Mouse (Mus musculus) regulatory T cell (primary cell): Measurements from ENCODE around the gene Pogz.

ENCODE experiments used
- in situ Hi-C: fragments of 300-600 bp; cut with MboI, MseI; formaldehyde crosslinking; loops from one replicate; pipeline ENCODE4 v1.15.1; 2025; ENCODE audit warnings: high pct_unique_total_duplicates

Gene Pogz

DNA sequence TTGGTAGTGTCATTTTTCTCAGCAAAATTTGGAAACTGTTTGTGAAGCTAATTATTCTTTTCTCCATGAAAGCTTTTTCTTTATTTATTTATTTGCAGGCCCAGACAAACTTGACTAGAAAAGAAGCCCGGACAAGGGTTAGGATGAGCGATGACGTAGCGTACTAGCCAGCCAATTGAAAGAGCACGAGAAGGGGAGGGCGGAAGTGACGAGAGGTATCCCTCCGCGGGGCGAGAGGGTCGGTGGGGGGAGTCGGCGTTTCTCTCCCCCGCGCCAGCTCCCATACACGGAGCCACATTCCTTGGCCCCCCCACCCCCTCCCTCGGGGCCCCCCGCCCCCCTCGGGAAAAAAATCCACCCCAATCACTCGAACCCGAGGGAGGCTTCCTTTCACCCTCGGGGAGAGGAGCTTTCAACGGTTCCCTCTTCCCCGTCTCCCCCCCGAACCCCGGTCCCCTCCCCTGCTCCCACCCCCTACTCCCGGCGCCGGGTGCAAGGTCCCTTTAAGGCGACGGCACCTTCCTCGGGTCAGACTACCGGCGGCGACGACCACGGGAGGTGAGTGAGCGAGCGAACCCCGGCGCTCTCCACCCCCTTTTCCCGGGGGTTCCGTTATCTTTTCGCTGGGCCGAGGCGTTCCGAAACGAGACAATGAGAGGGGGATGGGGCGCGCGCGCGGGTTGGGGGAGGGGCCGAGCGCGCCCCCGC, at the start of gene Pogz:
Gene Pogz, plus strand, starts transcription at position 385 of the 708 bp plus-strand sequence.
- in situ Hi-C loops: no loop called here

DNA sequence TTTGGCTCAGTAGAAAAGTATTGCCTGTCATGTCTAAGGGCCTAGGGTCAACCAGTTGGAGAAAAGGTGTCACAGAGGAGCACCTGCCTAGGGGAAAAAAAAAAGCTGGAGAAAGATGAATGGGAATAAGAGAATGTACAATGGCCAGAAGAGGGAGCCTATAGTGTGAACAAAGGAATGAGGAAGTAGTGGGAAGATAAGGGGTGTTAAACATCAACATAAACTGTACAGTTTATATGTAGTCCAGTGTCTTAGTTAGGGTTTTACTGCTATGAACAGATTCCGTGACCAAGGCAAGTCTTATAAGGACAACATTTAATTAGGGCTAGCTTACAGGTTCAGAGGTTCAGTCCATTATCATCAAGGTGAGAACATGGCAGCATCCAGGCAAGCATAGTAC, 48.3 kb upstream of the Pogz start:
- in situ Hi-C loops: no loop called here

DNA sequence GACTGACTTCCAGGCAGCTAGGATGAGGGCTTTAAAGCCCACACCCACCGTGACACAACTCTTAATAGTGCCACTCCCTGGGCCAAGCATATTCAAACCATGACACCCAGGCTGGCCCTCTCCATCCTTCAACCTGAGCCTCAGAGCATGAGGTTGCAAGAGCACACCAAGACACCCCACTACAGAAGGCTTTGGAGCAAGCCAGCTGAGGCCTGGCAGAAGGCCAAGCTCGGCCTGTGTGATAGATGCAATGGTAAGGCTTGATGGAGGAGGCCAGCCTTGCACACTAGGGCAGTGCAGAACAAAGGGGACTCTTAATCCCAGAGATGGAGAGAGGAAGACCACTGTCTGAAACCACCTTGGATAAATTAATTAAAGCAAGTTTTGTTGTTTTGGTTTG, 47.9 kb upstream of the Pogz start:
- in situ Hi-C loops: no loop called here

DNA sequence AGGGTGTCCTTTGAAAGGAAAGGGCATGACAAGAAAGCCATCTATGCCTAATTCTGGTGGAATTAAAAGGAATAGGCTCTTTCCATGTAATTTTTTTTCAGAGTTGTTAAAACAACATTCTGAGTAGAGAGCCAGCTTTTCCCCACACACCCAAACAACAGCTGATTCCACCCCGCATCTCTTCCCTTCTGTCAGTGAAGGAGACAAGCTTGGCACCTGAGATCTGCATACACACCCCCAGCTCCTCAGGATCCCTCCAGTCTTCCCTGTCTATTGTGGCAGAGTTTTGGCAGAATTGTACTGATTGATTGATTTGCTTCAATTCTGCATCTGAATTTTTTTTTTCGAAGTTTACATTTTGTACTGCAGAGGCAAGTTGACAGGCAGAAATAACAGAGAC, 45.1 kb upstream of the Pogz start:
- in situ Hi-C loops: no loop called here

GRCm38 (mm10) chr3:94793672-94794071, 43.7 kb upstream of the Pogz start:
- in situ Hi-C loops: no loop called here

DNA sequence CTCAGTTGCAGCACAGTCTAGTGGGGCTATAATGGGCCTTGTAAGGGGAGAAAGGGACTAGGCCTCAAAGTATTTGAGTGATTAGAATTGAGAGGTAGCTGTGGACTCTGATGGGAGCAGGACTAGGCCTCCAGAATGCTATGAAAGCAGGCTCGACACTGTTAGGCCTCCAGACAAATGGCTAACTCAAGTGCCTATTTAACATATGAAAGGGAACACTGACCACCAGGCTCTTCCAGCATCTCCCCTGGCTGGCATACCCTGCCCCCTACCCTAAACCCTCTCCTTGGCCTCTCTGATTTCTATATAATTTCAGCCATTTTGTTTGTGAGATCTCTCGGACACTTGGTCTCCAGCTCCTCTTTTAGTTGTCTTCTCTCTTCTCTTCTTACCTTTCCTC, 43.0 kb upstream of the Pogz start:
- in situ Hi-C loops: no loop called here

DNA sequence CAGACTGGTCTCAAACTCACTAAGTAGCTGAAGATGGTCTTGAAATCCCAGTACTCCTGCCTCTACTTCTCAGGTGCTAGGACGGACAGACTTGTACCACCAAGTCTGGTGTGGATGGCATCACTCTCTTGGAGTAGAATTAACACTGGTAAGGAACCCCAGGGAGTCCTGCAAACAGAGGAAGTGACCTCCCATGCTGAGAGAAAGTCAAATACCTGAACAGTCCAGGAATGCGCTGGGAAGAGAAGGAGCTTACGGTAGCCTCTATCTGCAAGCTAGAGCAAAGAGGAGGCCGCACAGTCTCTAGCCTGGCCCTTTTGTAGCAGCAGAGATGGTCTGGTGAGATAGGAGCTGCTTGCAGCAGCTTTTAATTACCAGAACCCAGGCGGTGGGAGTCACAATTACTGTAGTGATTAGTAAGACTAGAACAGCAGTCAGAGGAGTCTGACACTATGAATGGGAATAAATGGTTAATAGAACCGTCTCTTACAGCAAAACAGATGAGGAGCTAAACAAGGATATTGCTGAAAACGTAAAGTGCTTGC, 41.7 kb upstream of the Pogz start:
- in situ Hi-C loops: no loop called here

GRCm38 (mm10) chr3:94796181-94796580, 41.2 kb upstream of the Pogz start:
- in situ Hi-C loops: no loop called here

DNA sequence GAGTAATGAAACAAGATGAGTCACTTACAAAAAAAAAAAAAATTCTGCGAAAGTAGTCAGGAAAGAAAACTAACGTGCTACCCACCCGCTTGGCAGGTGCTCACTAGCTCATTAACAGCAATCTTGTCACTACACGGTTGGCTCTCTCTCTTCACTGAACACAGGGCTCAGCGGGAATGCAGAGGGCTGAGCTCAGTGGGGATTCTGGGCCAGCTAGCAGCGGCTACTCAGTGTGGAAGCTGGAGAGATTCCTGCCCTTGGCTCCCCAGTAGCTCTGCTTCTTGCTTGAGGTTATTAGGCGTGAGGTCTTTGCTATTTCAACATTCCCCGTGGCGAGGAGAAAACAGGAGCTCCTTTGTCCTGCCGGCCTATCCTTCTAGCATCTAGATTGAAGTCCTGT, 33.2 kb upstream of the Pogz start:
- in situ Hi-C loops: no loop called here

DNA sequence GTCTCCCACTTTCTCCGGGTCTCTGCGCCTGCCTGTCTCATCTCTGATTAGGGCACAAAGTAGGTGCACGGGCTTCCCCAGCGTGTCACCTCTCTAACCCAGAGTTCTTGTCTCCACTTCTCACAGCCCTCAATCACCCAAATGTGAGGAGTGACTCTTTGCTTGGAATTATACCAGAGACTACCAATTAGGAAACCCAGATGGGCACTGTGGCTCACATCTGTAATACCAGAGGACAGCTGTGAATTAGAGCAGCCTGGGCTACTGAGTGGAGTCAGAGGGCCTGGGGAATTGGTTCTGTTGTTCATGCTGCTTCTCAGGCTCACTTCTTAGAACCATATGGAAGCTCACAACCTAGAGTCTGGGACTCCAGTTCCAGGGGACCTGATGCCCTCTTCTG, 32.4 kb upstream of the Pogz start:
- in situ Hi-C loops: no loop called here

DNA sequence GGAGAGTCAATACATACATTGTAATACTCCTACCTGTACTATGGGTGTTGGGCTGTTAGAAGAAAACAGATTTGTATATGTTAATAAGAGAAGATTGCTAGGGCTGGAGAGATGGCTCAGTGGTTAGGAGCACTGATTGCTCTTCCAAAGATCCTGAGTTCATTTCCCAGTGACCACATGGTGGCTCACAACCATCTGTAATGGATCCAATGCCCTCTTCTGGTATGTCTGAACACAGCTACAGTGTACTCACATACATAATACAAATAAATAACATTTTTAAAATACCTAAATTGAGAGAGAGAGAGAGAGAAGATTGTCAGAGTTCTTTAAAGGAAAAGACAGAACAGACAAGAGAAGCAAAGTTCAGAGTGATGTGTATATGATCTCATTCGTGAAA, 29.1 kb upstream of the Pogz start:
- in situ Hi-C loops: no loop called here

DNA sequence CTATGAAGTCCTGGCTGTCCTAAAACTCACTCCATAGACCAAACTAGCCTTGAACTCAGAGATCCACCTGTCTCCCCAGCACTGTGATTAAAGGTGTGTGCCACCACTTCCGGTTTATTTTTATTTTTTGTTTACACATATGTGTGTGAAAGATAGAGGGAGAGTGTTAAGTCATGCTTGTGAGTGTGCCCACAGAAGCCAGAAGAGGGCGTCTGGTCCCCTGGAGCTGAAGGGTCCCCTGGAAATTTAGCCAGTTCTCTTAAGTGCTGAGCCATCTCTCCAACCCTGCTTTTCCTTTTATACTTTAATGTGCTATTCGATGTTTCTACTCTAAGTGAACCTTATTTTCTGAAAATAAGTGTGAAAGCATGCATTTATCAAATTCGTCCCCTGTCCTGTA, 25.7 kb upstream of the Pogz start:
- in situ Hi-C loops: no loop called here

- in situ Hi-C loops: no loop called here
These were observed 23.7 kb upstream of the Pogz start for GRCm38 (mm10) chr3:94813651-94814050.

- in situ Hi-C loops: no loop called here
These were observed 23.3 kb upstream of the Pogz start for GRCm38 (mm10) chr3:94814063-94814462.

- in situ Hi-C loops: no loop called here
These were observed 22.7 kb upstream of the Pogz start for GRCm38 (mm10) chr3:94814663-94815062.

- in situ Hi-C loops: no loop called here
These were observed 21.8 kb upstream of the Pogz start for GRCm38 (mm10) chr3:94815603-94816002.

GRCm38 (mm10) chr3:94817731-94818130, 19.6 kb upstream of the Pogz start:
- in situ Hi-C loops: no loop called here

DNA sequence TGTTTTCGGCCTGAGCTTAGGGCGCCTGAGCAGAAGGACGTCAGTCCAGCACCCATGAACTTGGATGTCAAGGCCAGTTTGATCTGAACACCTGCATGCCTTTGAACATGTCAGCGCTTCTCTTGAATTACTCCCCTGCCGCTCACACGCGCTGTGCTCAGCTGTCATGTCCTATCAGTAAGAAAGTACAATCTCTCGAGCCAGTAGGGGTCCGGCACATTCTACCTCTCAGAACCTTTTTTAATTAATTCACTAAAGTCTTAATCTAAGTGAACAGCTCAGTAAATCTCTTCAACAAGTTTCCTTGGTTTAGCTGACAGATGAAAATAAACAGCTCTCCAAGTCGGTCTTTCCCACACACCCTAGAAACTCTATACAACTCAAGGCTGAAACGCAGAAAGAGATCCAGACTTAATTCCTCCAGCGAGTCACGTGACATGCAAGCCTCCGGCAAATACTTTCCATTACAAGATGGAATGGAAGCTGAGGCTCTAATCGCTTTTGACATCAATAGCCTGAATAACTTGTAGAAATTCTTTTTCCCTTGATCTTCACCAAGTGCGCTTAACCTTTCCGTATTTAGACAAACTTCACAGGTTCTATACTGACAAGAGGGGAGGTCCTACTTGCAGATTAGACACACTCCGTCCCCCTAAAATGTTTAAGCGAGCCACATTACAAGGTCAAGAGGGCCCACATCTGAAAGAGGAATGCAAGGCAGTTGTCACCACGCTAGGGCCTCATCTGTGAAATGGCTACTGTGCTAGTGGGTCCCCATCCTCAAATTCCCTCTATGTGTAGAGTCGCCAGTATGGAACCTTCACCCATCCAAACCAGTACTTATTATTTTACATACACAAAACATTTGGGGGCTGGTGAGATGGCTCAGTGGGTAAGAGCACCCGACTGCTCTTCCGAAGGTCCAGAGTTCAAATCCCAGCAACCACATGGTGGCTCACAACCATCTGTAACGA, 17.6 kb upstream of the Pogz start:
- in situ Hi-C loops: no loop called here

DNA sequence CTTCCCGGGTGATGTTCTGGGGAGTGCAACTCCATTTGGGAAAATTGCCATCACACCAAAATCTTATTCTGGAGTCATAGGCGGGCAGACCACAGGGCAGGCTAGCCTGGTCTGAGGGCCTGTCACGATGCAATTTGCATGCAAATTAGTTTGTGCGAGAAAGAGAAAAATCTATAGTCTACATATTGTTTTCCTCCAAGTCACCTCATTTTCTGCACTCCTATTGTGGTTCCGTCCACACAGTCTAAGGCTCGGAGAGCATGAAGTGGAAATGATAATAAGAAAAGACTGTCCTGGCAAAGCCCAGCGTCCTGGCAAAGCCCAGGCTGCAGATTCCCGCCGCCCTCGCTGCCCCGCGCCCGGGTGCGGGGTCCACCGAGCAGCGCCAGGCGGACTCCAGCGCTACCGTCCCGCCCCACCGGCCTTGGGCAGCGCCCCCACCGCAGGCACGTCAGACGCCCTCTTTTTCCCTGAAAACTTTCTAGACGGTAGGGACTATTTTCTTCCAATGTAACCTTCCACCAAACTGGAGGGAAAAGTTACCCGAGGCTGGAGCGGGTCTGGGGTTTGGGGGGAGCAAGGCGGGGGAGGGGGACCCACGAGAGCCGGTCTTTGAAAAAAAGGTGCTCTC, 16.2 kb upstream of the Pogz start:
- in situ Hi-C loops: no loop called here

DNA sequence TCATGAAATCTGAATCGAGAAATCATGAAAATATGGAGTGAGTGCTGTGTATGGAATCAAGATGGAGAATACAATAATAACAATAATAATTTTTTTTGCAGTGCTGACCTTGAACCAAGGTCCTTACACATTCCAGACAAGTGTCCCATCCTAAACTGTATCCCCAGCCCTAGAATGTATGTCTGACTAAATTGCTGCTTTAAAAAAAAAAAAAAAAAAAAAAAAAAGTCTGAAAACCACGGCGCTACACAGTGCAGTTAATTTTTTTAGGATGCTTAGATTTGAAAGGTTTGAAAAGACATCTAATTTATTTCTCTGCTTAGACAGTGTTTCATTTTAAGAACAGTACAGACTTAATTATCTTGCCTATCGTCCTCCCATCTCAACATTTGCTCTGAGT, 15.3 kb upstream of the Pogz start:
- in situ Hi-C loops: no loop called here

DNA sequence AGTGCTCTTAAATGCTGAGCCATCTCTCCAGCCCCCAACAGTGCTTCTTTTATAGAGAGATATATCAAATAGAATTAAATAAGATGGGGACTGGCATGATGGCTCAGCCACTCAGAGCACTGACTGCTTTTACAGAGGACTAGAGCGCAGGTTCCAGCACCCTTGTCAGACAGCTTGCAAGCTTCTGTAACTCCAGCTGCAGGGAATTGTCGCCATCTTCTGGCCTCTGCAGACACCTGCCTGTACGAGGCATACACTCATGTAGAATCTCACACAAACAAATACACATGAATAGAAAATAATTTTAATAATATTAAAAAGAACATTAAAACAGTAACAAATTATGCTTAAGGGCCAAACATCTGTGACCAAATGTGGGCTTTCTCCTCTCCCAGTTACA, 13.3 kb upstream of the Pogz start:
- in situ Hi-C loops: no loop called here

- in situ Hi-C loops: no loop called here
These were observed 5.3 kb upstream of the Pogz start for GRCm38 (mm10) chr3:94832100-94832499.
